Mouse (Mus musculus) kidney, postnatal 36 days (tissue): ENCODE results near the gene Fam241b.
"Not testable (repeated sequence)": the region's sequence is repeated elsewhere in the genome, so short reads cannot be mapped to it uniquely, and the experiment has no call there.

Experiments
- DNase-seq, 2 experiments: peaks; one replicate each; pipeline ENCODE4 v3.0.0; 2021 to 2022; ENCODE audit warnings: mixed read lengths in 2 of 2

Gene Fam241b

DNA sequence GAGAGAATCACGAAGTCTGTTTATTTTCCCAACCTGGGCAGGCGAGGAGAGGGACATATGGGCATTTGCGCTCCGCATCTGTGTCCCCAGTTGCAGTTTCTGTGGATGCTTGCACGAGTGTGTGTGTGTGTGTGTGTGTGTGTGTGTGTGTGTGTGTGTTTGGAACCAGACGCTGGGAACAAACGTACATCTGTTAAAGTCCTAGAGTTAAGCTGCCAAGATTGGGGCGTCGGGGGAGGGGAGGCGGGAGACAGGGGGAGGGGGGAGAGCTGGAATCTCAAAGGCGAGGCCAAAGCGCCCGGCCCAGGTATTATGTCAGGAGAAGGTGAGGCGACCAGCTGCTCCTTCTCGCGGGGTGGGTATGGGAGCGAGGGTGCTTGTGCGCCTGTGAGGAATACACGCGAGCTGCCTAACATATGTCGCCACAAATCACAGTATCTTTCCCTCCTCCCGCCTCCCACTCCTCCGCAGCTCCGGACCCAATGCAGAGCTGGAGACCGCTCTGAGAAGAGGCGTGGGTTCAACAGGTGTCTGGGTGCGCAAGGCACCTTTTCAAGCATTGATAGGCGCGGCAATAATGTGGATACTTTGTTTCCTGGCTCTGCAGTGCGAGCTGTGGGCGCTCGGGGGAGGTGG lies 15.3 kb downstream of the Fam241b start:
- no peak for DNase-seq

DNA sequence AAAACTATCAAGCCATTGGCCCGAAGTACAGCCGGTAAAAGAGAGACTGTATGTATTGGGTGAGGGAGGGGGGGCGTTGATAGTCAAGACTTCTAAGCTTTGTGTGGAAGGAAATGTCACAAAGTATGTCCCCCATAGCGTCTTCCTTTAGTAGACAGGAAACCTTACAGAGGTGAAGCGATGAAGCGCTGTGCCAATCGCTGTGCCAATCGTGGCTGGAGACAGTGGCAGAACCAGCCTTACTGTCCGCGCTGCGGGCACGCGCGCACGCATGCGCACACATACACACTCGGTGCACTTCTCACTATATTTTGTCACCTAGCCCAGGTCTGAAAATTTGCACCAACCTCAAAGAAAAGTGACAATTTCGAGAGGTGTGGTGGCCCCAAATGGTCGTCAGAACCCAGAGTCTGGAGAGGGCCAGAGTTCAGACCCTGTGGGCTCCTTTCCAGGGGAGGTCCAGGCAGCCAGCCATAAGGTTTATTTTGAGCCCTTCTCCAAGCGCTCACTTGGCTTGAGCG lies 15.9 kb downstream of the Fam241b start:
- DNase-seq, result no peak

DNA sequence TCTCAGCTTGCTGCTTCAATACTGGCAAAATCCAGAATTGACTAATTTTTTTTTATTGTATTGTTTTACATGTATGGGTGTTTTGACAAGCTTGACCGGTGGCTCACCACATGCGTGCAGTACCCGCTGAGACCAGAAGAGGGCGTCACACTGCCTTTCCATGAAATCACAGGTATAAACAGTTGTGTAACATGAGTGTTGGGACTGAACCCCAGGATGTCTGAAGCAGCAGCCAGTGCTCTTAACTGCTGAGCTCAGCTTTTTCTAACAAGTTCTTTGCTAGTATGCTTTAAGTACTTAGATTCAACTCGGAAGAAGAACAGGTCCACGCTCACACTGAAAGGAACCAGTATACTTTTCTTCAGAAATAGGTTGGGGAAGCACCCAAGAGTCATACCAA lies 16.6 kb downstream of the Fam241b start:
- peak in 1 of 2 experiments; percentile 22 for DNase-seq

DNA sequence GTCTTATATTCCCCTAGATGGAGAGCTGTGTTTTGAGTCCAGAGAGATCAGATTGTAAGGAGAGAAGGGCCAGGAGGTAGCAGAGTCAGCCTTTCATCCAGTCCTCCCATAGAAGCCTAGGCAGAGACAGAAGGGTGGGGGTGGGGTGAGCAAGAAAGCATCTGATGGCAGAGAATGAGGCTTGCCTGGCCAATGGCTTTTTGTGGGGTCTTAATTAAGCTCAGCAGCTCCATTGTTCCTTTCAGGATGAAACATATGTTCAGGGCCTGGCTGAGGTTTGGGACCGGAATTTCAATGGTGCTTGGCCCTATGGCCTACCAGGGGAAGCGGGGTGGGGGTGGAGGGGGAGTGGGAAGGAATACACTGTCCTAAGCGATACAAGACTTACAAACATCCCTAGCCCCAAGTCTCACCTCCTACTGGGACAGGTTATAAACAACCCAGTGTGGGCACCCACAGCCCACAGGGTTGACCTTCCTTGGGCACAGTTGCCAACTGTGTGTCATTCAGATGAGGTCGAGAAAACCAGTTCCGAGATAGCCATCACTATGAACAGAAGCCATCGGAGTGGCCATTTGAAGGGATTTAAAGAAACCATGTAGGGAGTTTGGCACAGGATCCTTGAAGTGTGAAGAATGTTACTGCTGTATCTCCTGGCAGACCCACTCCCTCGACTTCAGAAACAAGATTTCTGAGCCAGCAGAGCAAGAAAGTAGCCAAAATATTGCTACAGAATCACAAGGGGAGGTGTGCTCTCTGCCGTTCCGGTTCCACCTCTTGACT lies 29.7 kb downstream of the Fam241b start:
- no peak for DNase-seq

DNA sequence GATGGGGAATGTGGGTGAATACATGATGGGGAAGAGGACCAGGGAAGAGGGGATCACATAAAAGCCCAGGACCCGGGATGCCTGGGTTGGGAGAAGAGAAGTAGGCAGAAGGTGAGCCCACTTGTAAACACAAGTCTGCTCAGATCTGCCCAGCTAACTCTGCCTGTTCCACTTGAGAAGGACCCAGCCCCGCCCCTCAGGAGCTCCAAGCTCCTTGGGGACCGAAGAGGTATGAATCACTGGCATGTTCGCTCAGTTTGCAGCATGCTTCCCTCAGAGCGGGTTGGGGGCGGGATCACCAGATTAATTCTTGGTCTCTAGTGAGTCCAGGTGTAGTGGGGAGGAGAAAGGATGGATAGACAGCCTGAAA lies 32.5 kb downstream of the Fam241b start:
- no peak for DNase-seq

DNA sequence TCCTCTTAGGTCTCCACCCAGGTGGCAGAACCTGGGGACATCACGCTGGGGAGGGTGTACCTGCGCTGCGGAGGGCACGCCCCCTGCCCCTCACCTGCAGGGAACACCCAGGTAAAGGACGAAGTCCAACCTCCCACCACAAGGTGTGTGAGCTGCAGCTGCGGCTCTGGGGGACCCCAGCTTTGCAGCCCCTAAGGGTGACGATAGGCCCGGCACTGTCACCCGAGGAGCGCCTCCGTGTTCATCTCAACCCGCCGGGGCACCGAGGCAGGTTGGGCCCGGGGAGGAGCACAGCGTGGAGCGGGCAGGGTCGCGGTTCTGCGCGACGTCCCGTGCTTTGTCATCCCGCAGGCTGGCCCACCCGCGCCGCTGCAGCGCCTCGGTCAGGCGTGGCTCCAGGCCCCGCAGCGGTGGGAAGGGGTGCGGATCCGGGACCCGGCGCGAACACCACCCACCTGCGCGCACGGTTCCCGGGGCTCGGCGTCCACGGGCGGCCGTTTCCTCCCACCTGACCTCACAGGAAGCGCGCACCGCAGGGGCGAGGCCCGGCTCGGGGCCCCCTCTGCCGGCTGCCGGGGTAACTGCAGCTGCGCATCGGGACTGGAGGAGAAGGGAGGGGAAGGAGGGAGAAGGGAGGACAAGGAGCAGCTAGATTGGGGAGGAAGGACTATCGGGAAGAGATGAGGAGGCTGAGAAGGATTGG lies 33.1 kb downstream of the Fam241b start:
- peak; percentile 84 to 94 for DNase-seq

DNA sequence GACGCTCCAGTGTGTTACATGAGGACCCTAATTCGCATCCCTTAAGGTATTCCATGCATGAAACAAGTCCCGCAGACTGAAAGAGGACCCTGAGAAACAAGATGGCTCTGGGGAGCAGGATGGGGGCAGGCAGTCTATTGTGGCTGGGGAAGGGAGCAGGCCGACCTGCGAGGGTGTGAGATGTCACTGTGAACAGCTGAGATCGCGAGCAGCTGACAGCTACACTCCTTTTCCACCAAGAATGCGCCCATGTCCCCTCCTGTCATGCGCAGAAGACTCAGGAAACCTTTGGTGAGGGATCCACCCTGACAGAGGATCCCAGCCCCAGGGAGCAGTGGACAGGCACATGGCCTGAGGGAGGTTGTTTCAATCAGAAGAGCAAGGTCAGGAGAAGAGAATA lies 36.7 kb downstream of the Fam241b start:
- no peak for DNase-seq

DNA sequence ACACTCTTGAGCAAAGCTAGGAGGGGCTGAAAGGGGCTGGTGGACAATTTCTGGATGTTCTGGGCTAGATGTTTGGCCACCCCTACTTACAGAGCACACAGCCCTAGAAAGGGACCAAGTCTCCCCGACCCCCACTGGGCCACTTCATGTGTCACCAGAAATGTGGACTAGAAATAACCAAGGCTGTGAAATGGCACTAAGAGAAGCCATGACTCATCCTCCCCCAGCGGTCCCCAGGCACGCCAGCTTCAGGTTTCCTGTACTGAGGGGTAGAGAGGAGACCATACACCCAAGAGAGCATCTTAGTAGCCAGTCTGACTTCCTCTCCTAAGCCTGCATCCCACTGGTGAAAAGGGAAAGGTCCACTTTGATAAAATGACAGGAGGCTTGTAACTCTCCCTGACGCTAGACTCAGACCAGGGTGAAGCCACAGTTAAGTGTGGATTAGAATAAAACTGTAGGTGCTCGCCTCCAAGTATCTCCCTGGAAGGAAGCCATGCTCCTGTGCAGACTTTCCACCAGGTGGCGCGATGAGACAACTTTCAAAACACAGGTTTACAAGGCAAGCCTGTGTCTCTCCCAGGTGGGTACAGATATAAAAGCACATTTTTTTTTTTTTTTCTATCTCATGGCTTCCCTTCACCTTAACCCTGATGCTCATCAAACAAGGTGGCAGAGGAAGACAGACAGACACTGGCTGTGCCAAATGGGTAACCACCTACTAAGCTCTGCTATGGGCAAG lies 38.7 kb downstream of the Fam241b start:
- DNase-seq, result peak; percentile 46 to 83

DNA sequence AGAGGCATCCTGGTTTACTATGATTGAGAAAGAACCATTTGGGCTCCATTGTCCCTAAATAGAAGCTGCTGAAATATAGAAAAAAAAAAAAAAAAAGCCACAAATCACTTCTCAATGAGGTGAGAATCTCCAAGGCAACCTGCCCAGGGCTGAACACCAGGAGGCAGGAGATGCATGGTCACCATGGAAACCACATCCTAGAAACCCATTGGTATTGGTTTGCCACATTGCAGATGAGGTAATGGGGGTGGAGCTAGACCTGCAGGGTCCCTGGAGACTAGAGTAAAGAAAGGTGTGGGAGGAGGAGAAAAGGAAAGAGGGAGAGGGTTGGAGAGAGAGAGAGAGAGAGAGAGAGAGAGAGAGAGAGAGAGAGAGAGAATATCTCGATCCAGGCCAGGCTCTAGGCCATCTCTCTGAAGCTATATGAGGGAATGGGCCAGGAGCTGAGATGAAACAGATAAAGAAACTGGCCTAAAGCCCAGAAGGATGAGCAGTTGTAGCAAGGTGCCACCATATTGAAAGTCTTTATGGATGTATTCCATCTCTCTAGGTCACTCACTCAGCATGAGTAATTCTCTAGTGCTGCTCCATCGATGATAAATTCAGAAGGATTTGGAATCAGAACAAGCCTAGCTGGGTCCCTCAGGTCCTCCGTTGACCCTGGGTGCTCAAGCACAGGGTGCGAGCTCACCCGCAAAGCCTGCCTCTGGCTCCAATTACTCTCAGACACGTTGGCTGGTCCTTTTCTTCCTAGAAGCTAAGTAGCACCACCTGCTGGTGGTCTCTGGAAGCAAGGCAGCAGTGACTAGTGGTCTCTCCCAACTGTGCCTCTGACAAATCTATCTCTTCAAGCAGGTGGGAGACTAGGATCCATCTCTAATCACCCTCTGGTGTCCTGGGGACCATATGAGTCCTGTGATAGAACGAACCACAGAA lies 41.9 kb downstream of the Fam241b start:
- DNase-seq, result peak; percentile 58 to 91

DNA sequence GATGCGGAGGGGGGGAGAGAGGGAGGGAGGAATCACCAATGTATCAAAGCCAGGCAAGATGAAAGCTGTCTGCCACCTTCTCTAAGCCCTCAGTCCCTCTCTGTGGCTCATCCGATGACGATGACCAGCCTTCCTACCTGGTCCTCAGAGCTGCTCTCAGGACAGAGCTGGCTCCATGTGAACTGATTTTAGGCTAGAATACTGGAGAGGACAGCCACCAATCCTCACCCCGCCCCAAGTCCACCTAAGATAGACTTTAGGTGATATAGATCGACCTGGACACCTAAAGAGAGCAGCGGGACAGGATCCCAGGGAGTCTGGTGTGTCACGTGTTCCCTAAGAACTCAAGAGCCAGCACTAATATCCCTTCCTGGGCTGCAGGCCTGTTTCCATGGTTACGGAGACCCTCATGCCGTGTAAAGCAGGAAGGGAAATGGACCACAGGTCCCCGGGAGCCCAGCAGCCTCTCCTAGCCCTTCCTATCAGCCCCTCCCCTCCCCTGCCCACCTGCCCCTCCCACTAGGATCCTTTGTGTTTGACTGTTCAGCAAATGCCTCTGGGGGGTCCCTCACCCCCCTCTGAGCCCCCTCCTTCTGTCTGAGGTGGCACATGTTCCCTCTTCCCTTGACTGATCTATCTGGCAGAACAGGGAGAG lies 43.8 kb downstream of the Fam241b start:
- DNase-seq, result no peak

DNA sequence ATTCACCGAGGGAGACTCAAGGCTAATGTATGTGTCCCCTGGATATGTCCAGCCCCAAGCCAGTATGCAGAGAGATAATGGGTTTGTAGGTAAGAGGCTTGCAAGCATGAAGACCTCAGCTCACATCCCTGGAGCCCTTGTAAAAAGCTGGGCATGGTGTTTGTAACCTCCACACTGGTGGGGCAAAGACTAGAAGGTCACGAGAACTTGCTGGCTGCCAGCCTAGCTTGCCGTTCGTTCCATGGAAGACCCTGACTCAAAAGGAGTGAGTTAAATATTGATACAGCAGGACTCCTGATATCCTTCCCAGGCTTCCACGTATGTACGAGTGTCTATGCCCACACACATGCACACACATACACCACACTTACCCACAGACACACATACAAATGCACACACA lies 49.3 kb downstream of the Fam241b start:
- DNase-seq, result peak; percentile 50 to 71

DNA sequence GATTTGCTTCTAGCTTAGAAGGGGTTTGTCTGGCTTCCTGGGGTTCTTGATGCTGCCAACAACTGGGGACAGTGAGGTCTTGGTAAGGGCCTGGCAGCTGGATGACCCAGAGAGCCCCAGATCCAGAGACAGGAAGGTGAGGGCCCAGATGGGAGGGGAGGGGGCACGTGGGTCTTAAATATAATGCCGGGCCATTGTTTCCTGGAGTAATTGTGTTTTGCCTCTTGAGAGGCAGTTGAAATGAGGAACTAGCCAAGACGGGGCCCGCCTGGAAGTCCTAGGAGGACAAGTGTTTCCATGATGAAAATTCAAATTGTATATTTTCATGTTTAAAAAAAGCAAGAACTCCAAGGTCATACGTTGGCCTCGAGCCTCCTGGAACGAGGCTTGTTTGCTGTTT lies 49.8 kb downstream of the Fam241b start:
- DNase-seq, result no peak

DNA sequence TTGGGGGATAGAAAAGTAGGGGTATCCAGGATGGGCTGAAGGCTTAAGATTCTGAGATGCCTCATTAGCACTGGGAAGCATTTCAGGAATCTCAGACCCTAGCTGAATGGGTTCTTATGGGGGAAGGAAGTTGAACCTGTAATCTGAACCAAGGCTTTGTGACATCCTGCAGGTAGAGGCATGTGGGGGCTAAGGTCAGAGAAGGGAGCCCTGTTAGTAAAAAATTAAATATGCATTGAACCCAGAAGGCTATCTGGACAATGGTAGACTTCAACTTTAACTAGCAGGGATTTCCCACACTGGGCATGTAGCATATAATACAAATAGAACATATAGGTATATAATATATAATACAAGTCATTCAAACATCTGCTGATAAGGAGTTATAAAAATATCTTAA lies 54.2 kb downstream of the Fam241b start:
- peak in 1 of 2 experiments; percentile 33 for DNase-seq

DNA sequence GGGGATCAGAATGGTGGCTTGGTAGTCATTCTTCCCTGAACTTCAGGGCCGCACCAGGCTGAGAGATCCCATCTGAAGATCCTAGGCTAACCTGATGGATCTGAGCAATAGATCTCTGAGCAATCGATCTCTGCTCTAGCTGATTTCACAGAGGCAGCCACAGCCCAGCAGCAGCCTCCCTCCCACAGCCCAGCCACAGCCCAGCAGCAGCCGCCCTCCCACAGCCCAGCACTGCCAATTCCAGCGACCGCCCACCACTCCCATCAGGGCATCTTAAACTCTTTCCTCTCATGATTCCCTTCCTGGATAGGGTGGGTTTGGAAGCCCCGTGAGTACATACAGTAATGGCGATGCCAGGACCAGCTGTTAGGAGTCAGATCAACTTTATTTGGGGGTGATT lies 54.6 kb downstream of the Fam241b start:
- no peak for DNase-seq

DNA sequence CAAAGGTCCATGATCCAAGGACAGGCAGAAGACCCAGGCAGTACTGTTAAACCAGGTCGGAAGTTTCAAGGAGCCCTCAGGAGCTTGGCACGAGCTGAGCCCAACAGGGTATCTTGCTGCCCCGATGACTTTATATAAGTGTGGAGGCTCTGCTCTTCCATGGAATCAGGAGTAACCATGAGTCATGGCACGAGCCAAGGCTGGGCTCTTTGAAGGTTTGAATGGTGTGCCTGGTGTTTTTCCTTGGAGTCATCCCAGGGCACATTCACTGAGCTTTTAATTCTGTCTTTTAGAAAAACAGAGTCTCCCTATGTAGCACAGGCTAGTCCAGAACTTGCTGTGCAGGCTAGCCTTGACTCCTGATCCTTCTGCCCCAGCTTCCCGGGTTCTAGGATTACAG lies 55.3 kb downstream of the Fam241b start:
- no peak for DNase-seq

DNA sequence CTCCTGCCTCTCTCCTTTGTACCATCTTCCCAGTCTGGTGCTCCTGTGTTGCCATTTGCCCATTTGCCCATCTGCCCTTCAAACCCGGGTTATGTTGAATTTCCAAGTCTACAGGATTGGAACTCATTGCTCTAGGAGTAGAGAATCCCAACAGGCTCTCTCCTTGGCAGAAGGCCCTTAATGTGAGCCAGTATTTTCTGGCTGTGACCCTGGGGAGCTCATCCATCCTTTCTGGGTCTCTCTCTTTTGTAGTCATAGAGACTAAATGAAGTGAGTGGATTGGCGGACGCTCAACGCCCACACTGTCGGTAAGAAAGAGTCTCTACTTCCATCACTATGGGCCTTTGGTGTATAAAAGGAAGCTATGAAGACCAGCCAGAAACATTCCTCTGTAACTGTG lies 56.9 kb downstream of the Fam241b start:
- DNase-seq, result no peak

DNA sequence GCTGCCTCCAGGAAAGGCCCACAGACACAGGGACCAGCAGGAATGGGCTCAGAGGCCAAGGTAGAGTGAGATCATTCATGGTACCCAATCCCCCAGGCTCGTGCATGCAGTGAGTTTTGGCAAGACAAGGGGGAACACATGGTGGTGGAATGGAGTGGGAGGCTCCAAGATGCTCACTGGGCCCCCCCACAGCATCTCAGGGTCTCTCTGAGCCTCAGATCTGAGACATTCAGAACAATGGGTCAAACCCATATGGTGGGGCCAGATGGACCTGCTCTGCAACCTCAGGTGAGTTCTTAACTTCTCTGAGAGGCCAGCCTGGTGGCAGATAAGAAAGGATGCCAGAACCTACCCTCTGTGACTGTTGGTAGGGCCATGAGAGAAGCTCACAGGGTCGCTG lies 57.7 kb downstream of the Fam241b start:
- DNase-seq, result no peak

DNA sequence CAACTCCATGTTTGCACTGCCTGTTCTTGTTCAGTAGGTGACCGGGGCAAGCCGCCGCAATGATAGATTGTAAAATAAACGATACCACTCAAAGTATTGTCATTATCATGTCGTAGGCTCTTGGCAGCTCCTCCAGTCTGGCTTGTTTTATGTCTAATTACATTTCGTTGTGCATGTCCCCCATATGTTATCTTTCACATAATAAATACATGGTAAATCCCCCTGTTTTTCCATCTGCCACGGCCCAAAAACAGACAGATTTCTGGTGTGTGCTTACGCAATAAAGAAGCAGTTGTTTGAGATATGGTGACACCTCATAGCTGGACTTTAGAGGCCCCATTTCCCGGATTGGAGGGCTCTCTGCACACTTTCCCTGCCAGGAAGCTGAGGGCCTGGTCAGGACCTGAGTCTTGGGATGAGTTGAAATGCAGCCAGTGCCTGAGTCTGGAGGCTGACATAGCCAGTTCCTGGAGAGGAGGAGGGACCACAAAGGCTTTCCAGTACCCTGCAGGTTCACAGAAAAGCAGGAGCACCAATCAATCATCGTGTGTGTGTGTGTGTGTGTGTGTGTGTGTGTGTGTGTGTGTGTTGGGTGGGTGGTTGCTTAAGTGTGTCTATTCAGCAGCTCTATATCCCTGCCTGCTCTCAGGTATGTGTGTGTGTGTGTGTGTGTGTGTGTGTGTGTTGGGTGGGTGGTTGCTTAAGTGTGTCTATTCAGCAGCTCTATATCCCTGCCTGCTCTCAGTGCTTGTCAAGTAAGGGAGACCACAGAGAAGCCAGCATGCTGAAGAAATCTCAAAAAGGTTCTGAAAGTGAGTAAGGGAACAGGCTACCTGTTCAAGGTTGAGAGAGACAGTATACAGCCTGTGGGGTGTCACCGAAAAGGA lies 67.2 kb downstream of the Fam241b start:
- DNase-seq, result no peak

DNA sequence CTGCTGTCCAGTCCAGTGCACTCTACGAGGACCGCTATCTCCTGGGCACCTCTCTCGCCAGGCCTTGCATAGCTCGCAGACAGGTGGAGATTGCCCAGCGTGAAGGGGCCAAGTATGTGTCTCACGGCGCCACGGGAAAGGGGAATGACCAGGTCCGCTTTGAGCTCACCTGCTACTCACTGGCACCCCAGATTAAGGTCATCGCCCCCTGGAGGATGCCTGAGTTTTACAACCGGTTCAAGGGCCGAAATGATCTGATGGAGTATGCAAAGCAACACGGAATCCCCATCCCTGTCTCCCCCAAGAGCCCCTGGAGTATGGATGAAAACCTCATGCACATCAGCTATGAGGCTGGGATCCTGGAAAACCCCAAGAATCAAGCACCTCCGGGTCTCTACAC lies 72.4 kb downstream of the Fam241b start:
- DNase-seq, result not testable (repeated sequence)

DNA sequence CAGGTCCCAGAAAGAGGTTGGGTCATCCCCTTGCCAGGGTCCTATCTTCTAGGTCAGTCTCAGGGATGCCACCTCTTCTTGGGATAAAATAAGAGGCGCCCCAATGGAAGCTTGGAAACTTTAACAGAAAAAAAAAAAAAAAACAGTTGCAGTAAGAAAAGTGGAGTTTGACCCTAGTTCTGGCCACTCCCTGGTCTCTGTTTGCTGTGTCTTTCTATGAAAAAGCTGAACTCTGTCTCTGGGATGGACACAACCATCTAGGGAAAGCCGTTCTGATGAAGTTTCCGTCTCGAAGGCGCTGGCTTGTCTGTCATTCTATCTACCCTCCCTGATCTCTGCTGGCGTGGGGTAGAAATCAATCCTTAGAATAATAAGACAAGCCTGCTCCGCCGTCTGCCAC lies 73.1 kb downstream of the Fam241b start:
- peak; percentile 37 to 45 for DNase-seq
